Mouse (Mus musculus) thymus, postnatal 4 days (tissue): ENCODE results near the gene Xrcc6.

Source experiments
- DNase-seq: peaks from one replicate; pipeline ENCODE4 v3.0.0; 2021

Xrcc6 gene

GRCm38 (mm10) chr15:81987646-81988045 is at the start of gene Xrcc6:
Gene Xrcc6, plus strand, starts transcription at chr15:81987835.
- DNase-seq = no peak

DNA sequence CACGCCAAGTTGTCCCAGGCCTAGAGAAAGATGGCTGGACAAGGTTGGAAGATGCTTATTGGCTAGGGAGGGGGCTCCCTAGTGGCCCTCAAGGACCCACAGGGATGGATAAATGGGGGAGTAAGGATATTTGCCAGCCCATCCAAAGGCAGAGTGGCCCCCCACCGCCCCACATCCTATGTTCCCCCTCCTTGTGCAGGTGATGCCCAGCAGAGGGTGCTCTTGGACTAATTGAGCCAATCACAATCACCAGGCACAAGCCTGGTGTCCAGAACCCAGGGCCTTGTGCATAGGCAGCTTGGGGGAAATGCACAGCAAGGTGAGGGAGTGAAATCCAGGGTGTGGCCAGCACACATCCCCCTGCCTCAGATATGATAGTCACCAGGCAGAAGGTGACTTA is 49.4 kb upstream of the Xrcc6 start:
- peak; percentile 69 for DNase-seq

DNA sequence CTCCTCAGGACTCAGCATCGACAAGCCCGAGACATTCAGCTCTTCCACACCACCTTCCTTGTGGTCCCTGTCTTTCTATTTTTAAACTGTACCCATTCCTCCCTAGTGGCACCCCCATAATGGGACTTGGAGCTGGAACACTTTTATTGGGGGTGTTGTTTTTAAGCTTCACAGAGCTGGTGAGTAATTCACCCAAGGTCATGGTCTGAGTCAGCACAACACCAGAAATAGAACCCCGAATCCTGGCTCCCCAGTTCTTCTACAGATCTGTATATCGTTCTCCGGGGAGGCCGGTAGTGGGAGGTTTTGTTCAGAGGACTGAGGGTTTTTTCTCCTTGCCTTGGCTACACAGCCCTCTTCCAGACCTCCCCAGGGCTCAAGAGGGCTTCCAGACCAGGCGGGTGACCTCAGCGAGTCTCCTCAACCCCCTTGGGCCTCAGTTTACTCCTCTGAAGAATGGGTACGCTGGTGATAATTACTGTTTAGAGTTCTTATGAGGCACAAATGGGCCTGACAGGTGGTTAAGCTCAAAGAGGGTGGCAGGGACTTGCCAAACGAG is 48.4 kb upstream of the Xrcc6 start:
- DNase-seq = no peak

- DNase-seq = no peak
These were observed 47.9 kb upstream of the Xrcc6 start for GRCm38 (mm10) chr15:81939774-81940173.

- no peak for DNase-seq
These were observed 47.4 kb upstream of the Xrcc6 start for GRCm38 (mm10) chr15:81940219-81940618.

GRCm38 (mm10) chr15:81941010-81941409 is 46.6 kb upstream of the Xrcc6 start:
- DNase-seq = peak; percentile 38

DNA sequence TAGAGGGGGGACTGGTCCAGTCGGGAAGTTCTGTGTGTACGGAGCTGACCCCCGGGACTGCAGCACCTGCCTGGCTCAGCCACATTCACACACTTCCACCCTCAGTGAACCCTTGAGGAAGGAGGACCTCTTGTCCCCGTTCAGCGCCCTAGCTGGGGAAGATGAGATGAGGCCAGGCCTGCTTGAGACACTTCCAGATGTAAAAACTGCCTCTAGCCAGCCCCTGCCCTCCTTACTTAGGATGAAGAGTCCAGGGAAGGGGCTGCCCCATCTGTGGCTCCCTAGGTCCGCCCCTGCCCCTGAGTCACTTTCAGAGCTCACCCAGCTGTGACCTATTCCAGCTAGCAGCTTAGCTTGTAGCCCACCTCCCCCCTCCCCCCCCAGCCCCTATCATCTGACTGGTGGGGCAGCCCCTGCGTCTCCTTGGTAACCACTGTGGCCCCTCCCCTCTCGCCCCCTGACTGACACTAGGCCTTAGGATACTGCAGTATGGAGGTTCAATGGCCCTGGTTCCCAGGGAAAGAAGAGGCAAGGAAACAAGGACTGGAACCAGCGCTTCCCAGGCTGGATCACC is 44.4 kb upstream of the Xrcc6 start:
- no peak for DNase-seq

DNA sequence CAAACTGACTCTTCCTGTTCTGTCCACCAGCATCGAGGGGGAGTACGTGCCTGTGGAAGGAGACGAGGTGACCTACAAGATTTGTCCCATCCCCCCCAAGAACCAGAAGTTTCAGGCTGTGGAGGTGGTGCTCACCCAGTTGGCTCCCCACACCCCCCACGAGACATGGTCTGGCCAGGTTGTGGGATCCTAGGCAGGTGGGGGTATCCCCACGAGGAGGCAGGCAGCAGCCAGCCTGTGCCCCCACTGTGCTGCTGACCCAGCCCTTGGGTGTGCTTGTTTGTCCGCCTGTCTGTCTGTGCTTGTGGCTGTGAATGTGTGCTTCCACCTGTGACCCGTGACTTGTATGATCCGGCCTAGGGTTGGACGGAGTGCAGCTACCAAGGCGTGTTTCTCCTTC is 38.6 kb upstream of the Xrcc6 start:
- DNase-seq = no peak

- DNase-seq = no peak
These were observed 38.0 kb upstream of the Xrcc6 start for GRCm38 (mm10) chr15:81949476-81950131.

DNA sequence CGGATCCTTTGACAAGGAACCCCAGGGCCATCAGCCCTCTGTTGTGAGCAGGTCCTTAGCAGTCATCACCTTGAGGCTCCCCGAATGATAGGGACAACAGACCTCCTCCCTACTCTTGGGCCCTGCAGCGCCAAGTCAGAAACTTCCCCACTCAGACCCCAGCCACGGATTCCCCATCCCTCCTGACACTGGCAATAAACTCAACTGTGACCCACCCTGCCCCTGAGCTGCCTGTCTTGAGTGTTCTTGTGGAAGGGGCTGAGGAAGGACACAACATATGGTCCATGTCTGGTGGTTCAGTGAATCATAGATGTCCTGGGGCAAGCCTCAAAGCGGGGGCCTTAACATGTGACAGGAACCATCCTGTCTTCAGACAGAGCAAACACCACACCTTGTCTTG is 36.9 kb upstream of the Xrcc6 start:
- DNase-seq = no peak

GRCm38 (mm10) chr15:81951159-81951558 is 36.5 kb upstream of the Xrcc6 start:
- no peak for DNase-seq

DNA sequence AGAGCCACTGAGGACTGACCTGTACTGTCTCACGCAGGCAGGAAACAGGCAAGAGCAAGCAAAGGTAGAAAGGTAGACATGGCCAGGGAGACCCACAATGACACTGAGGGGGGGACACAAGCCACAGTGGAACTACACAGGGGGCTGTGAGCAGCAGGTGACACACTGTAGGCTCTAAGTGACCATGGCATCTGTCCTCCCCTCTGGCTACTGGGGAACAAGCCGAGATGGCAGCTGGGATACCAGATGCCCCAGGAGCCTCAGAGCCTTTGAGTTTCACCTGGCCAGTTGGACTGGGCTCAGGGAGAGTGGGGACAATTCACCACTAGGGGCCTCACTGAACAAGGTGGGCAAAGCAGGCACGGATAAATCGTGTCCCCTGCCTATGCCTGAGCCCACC is 35.3 kb upstream of the Xrcc6 start:
- DNase-seq = no peak

DNA sequence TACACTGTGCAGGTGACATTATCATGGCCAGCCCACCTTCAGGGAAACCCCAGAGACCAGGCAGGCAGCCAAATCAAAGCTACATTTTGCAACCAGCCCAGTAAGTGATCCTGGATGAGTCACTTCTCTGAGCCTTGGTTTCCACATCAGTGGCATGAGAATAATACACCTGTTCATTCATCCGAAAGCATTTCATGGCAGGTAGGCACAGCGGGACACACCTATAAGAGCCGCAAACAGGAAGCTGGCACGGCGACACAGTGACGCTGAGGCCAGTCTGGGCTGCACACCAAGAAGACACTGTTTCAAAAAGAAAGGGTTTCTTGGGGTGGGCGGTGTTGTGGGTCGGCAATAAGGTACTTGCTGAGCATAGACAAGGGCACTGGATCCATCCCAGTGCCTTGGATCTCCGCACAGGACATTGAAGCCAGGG is 33.5 kb upstream of the Xrcc6 start:
- no peak for DNase-seq

DNA sequence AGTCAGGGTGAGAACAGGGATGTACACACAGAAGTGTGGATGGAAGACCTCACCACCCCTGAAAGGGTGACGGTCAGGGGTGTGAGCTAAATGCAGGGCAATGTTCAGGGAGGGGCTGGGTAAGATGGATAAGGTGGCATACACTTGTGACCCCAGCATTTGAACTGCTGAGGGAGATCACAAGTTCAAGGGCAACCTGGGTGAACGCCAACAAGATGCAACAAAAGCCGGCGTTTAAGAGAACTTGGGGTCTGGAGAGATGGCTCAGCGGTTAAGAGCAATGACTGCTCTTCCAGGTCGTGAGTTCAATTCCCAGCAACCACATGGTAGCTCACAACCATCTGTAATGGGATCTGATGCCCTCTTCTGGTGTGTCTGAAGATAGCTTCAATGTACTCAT is 32.9 kb upstream of the Xrcc6 start:
- DNase-seq = no peak

DNA sequence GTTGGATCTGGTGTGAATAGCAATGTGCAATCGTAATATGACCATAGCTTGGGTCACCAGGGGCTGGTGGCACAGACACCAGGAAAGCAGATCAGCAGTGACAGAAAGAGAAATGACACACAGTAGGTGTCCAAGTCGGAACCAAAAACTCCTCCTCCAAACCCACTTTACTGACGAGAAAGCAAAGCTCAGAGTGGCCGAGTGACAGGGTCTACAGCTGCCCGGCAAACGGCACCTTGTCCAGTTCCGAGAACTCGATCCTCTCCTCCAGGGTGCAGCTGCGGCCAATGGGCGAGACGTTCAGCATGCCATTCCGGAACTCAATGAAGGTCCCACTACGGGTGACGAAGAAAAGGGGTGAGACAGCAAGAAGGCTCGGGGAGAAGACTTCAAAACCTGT is 32.2 kb upstream of the Xrcc6 start:
- DNase-seq = no peak

DNA sequence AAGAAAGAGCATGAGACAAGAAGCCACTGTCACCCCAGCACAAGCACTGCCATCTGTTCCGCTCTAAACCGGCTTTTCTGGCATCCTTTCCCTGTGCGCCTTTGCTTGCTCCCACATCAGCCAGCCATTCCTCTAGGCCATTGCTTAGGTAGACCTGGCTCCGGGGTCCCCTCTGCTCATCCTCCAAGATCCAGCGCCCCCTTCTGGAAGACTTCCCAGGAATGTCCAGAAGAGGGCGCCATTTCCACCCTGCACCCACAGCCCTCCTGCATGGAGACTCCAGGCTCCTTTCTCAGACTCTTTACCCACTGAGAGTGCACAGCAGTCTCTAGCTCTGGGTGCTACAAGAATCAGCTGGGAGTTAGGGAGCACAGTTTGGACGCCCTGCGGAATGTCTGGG is 31.2 kb upstream of the Xrcc6 start:
- DNase-seq = peak; percentile 83

DNA sequence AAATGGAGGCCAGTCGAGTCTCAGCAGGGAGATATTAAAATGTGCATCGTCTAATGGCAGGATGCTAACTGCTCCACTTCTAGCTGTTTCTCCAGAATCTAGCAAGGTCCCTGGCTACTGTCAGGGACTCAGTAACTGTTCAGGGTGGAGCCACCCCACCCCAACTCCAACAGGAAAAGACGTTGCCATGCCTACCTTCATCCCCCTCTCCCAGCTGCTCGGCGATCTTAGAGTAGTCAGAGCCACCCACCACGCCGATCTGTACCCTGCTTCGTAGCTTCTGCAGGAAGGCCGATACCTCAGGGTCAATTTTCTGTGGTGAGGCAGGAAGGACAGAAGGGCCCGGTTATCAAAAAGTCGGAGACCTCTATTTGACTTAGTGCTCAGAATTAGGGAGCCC is 30.0 kb upstream of the Xrcc6 start:
- no peak for DNase-seq

DNA sequence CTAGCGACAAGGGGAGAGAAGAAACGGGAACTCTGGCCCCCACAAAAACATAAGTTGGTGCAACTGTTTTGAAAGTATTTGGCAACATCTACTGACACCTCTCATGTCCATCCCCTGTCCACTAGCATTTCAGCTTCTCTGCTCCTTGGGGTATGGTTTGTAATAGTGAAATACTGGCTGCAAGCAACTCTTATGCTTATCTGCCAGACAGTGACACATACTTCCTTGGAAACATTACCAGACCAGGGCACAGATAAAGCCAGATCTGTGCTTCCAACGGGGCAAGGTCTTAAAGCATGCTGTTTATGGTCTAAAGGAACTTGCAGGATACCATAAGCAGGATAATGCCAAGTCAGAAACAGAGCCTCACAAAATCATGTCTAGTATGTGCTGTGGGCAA is 28.7 kb upstream of the Xrcc6 start:
- DNase-seq = no peak

- DNase-seq = peak; percentile 100
These were observed 27.2 kb upstream of the Xrcc6 start, which contains the start of gene Pmm1 for GRCm38 (mm10) chr15:81960171-81961077. Gene Pmm1, minus strand, starts transcription at chr15:81960930.

DNA sequence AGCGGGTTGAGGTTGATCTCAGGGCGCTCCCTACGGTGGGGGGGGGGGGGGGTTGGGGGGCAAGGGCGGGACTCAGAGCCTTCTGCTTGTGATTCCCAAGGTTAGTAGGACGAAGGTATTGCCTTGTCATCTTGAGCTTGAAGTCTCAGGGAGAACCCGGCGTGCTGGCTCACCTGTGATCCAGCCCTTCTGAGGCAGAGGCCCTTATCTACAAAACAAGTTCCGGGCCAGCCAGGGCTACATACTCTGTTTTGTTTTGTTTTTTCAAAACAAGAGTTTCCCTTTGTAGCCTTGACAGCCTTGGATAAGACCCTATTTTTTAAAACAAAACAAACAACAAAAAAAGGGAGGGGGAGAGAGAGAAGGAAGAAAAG is 26.6 kb upstream of the Xrcc6 start:
- DNase-seq = no peak

GRCm38 (mm10) chr15:81964262-81964661 is 23.4 kb upstream of the Xrcc6 start:
- no peak for DNase-seq

- no peak for DNase-seq
These were observed 22.6 kb upstream of the Xrcc6 start for GRCm38 (mm10) chr15:81964980-81965545.
